In the genomic region with DNA sequence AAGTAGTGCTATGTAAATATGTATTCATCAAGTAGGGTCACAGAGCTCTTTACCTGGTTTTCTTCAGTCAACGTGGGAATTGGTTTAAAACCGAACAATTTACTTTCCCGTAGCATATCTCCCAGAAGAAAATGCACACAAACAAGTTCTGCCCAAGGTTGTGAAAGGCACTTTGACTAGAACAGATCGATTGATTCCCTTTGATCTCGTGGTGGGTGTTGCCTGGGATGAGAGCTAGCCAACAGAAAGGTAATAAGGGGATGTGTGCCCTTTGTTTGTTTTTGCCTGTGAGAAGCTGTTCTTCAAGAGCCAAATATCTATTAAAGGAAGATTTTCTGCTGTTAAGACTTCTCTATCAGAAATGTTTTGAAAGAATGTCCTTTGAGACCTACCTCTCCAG, we compare ENCODE assay signal across 21 mouse cellular contexts.
"Had no signal": no experiment of that assay in that cellular context is flagged by ENCODE, and none has a peak within 500 bp of the region (broad histone marks: within the 10 kb centered on the region; RNA-seq: fewer than 3 reads in every experiment).

No protein-coding gene starts in this region.

- H3K9ac ChIP-seq: intestine, embryonic 15.5 days; kidney, embryonic 15.5 days; lung, embryonic 14.5 days; neural tube, embryonic 12.5 days; neural tube, embryonic 15.5 days had no signal

- H3K9me3 ChIP-seq: intestine, embryonic 15.5 days; kidney, embryonic 15.5 days; megakaryocyte, embryonic 14.5 days; midbrain, embryonic 10.5 days; neural tube, embryonic 12.5 days; neural tube, embryonic 15.5 days had no signal

- H3K4me2 ChIP-seq: intestine, embryonic 15.5 days; kidney, embryonic 15.5 days; lung, embryonic 14.5 days; neural tube, embryonic 12.5 days; neural tube, embryonic 15.5 days had no signal

- H3K36me3 ChIP-seq: neural tube, embryonic 15.5 days had no signal

- DNase-seq: kidney, adult 11 months; kidney, adult 8-10 months; kidney, postnatal 10 days; kidney, postnatal 36 days; layer of hippocampus, postnatal 36 days; lung, embryonic 14.5 days; lung, postnatal 10 days; lung, postnatal 36 days; midbrain, embryonic 14.5 days; right cerebral cortex, adult 18-20 months; right cerebral cortex, postnatal 14 days; right cerebral cortex, postnatal 4 days; thymus, adult 18-20 months; thymus, postnatal 36 days had no signal

- H3K27me3 ChIP-seq: intestine, embryonic 15.5 days; kidney, embryonic 15.5 days; megakaryocyte, embryonic 14.5 days; neural tube, embryonic 12.5 days; neural tube, embryonic 15.5 days had no signal

- H3K27ac ChIP-seq: intestine, embryonic 15.5 days; kidney, embryonic 15.5 days; left cerebral cortex, adult 2 months; midbrain, embryonic 10.5 days; neural tube, embryonic 12.5 days; neural tube, embryonic 15.5 days had no signal

- ATAC-seq: intestine, embryonic 15.5 days had no signal

- H3K4me3 ChIP-seq: intestine, embryonic 15.5 days; kidney, embryonic 15.5 days; left cerebral cortex, adult 2 months; megakaryocyte, embryonic 14.5 days; midbrain, embryonic 10.5 days; neural tube, embryonic 12.5 days; neural tube, embryonic 15.5 days had no signal
